Mouse (Mus musculus) urinary bladder, postnatal 36 days (tissue): ENCODE results near the gene Gm5565.
"Not testable (repeated sequence)": the region's sequence is repeated elsewhere in the genome, so short reads cannot be mapped to it uniquely, and the experiment has no call there.

ENCODE experiments used
- DNase-seq, 2 experiments: peaks; one replicate each; pipeline ENCODE4 v3.0.0; 2022; ENCODE audit warnings: low spot score in 2 of 2, mixed read lengths in 1 of 2

Gene Gm5565

GRCm38 (mm10) chr5:146160439-146160838 lies at the start of gene Gm5565:
TSS of gene Gm5565 (minus strand) at chr5:146160539.
- not testable (repeated sequence) for DNase-seq

- no peak for DNase-seq
Observed at GRCm38 (mm10) chr5:146205537-146205936, 45.2 kb upstream of the Gm5565 start.

GRCm38 (mm10) chr5:146203921-146204320 lies 43.6 kb upstream of the Gm5565 start:
- no peak for DNase-seq

GRCm38 (mm10) chr5:146200580-146200979 lies 40.2 kb upstream of the Gm5565 start:
- DNase-seq, result no peak

GRCm38 (mm10) chr5:146199540-146199939 lies 39.2 kb upstream of the Gm5565 start:
- DNase-seq, result no peak

- DNase-seq, result no peak
Observed at GRCm38 (mm10) chr5:146199073-146199472, 38.7 kb upstream of the Gm5565 start.

- no peak for DNase-seq
Observed at GRCm38 (mm10) chr5:146193360-146193759, 33.0 kb upstream of the Gm5565 start.

- DNase-seq, result no peak
Observed at GRCm38 (mm10) chr5:146190501-146191269, 30.3 kb upstream of the Gm5565 start.

- no peak for DNase-seq
Observed at GRCm38 (mm10) chr5:146190093-146190492, 29.8 kb upstream of the Gm5565 start.

GRCm38 (mm10) chr5:146188712-146189111 lies 28.4 kb upstream of the Gm5565 start:
- DNase-seq, result no peak

- DNase-seq, result no peak
Observed at GRCm38 (mm10) chr5:146188144-146188543, 27.8 kb upstream of the Gm5565 start.

- peak; percentile 54 to 61 for DNase-seq
Observed at GRCm38 (mm10) chr5:146187441-146187840, 27.1 kb upstream of the Gm5565 start.

GRCm38 (mm10) chr5:146185204-146185603 lies 24.9 kb upstream of the Gm5565 start, which contains the start of gene 1700001J03Rik:
TSS of gene 1700001J03Rik (minus strand) at chr5:146185304.
- not testable (repeated sequence) for DNase-seq

- peak in 1 of 2 experiments; percentile 8 for DNase-seq
Observed at GRCm38 (mm10) chr5:146172744-146173143, 12.4 kb upstream of the Gm5565 start.

GRCm38 (mm10) chr5:146170621-146171020 lies 10.3 kb upstream of the Gm5565 start, which contains the start of gene Gm6309:
TSS of gene Gm6309 (minus strand) at chr5:146170721.
- not testable (repeated sequence) for DNase-seq

- DNase-seq, result not testable (repeated sequence)
Observed at GRCm38 (mm10) chr5:146158326-146158725, 2.0 kb downstream of the Gm5565 start.

GRCm38 (mm10) chr5:146150454-146150853 lies 9.9 kb downstream of the Gm5565 start:
- DNase-seq, result no peak

- DNase-seq, result no peak
Observed at GRCm38 (mm10) chr5:146147903-146148302, 12.4 kb downstream of the Gm5565 start.
